Mouse (Mus musculus) heart, embryonic 16.5 days (tissue): ENCODE data around the gene Arpp19. TPM values are rescaled to one million over a fixed set of nuclear protein-coding genes. Genes with fewer than 3 reads are reported as not detected.

Source experiments
- ATAC-seq: fragments of 200-750 bp; cut with Nextera tagmentation; replicated peaks from 2 replicates; pipeline ENCODE4 v1.8.0; 2017; ENCODE audit warnings: moderate number of reproducible peaks; ENCODE audit not compliant: insufficient read depth, low FRiP score; ENCODE audit errors: extremely low read depth
- H3K27ac ChIP-seq: fragments of 300-500 bp; sonication (generic); 2 replicates; pipeline ENCODE4 v1.5.1; 2014; ENCODE audit warnings: mild to moderate bottlenecking, low read length, control low read depth, moderate library complexity
- H3K27me3 ChIP-seq: fragments of 300-500 bp; sonication (generic); 2 replicates; pipeline ENCODE4 v1.6.1; 2014; ENCODE audit warnings: low read length, mixed read lengths; ENCODE audit not compliant: control insufficient read depth, insufficient read depth
- H3K36me3 ChIP-seq: fragments of 300-500 bp; sonication (generic); 2 replicates; pipeline ENCODE4 v1.6.1; 2014; ENCODE audit not compliant: control insufficient read depth, insufficient read depth
- H3K4me1 ChIP-seq: fragments of 300-500 bp; sonication (generic); 2 replicates; pipeline ENCODE4 v1.6.1; 2014; ENCODE audit warnings: low read length, mixed read lengths; ENCODE audit not compliant: control insufficient read depth, insufficient read depth
- H3K4me2 ChIP-seq: fragments of 300-500 bp; sonication (generic); 2 replicates; pipeline ENCODE4 v1.6.1; 2014; ENCODE audit warnings: low read depth, mild to moderate bottlenecking, control low read depth, low read length
- H3K4me3 ChIP-seq: fragments of 300-500 bp; sonication (generic); 2 replicates; pipeline ENCODE4 v1.5.1; 2014; ENCODE audit warnings: mild to moderate bottlenecking, control low read depth, low read length
- H3K9ac ChIP-seq: fragments of 300-500 bp; sonication (generic); 2 replicates; pipeline ENCODE4 v1.6.1; 2014; ENCODE audit warnings: low read length, control low read depth
- H3K9me3 ChIP-seq: fragments of 300-500 bp; sonication (generic); replicated peaks from 2 replicates; pipeline ENCODE4 v1.6.1; 2016; ENCODE audit warnings: low read length; ENCODE audit not compliant: control insufficient read depth
- WGBS: fragments of 180-500 bp; shearing (Covaris S2); extraction: QIAGEN DNeasy Blood & Tissue Kit; methylation state at CpG from one replicate; pipeline ENCODE4 v1.1.7; 2014; 5-methylcytosine and 5-hydroxymethylcytosine counted together
- polyA plus RNA-seq: library from polyadenylated mRNA; unstranded; fragments of >200 nt; fragmentation: Nextera tagmentation; extraction: Ambion mirVana; gene quantifications from 2 replicates; pipeline ENCODE4 v1.2.1, GENCODE M21; 2015

Arpp19 gene
- polyA plus RNA-seq, 1 experiment from 2014 or later: 195 TPM

DNA sequence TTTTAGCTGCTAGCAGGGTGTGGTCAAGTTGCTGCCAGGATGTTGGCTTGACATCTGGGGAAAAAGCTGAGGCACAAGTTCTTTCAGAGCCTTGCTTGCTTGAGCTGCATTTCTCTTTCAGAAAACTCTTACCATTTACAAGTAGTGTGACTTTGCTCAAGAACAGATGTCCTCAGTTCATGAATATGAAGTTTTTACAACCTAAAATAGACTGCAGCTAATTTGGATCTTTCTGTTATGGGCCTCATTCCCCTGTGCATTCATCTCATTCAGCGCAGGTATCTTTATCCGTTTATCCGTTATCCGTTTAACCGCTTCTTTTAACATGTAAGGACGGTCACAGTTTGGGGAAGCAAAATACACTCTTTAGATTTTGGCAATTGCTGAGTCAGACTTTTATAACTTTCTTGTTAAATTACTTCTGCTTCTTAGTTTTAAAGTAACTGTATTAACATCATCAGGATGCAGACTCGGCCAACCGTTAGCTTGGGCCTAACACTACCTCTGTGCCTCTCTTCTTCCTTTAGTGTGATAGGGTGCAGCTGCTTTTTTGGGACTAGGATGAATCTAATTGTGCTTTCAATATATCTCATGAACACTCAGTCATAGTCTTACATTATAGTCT is 62.9 kb downstream of the Arpp19 start:
- Histone ChIP-seq H3K9ac (no peak overlapping the region), H3K4me1 (no peaks in the 10 kb centered on the region), H3K4me3 (no peak overlapping the region), H3K27me3 (no peaks in the 10 kb centered on the region), H3K36me3 (no peaks in the 10 kb centered on the region), H3K27ac (no peak overlapping the region), H3K9me3 (no peaks in the 10 kb centered on the region), H3K4me2 (no peak overlapping the region)
- 92% methylated on average over 8 of the region's 8 CpGs for WGBS
- no peak for ATAC-seq

DNA sequence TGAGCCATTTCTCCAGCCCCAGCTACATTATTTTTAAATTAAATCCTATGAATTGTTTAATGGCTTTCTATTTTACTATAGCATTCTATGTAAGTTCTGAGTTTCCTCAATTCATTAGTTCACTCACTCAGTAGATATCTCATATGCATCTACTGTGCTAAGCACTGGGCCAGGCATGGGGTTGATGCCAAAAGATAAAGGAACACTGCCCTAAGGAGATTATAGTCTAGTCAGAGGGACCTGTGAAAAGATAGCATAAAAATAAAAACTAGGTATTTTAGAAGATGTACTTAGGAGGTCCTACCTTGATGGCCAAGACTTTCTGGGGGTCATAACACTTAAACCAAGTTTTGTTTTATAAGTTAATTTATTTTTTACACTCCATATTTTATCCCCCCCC is 64.7 kb downstream of the Arpp19 start:
- H3K9me3 ChIP-seq: no peaks in the 10 kb centered on the region
- no peaks in the 10 kb centered on the region for H3K4me1 ChIP-seq
- H3K4me2 ChIP-seq: no peak overlapping the region
- H3K4me3 ChIP-seq: no peak overlapping the region
- no peak overlapping the region for H3K9ac ChIP-seq
- no peaks in the 10 kb centered on the region for H3K36me3 ChIP-seq
- H3K27me3 ChIP-seq: no peaks in the 10 kb centered on the region
- ATAC-seq: no peak
- no peak overlapping the region for H3K27ac ChIP-seq

Other genes starting within 250 kb of the Arpp19 start
- not detected in 2 replicates for gene Onecut1, start 175.7 kb upstream of the Arpp19 start, polyA plus RNA-seq
- 11.3 and 11.4 TPM in 2 replicates for gene Fam214a, start 84.7 kb upstream of the Arpp19 start, polyA plus RNA-seq
- gene Myo5a, start 33.4 kb downstream of the Arpp19 start, polyA plus RNA-seq: 6.8 and 6.9 TPM in 2 replicates
- gene Myo5c, start 194.4 kb downstream of the Arpp19 start, polyA plus RNA-seq: 2.5 and 4.7 TPM in 2 replicates